Mouse (Mus musculus): Measurements from ENCODE around the gene Olfr1378.

Olfr1378 gene

DNA sequence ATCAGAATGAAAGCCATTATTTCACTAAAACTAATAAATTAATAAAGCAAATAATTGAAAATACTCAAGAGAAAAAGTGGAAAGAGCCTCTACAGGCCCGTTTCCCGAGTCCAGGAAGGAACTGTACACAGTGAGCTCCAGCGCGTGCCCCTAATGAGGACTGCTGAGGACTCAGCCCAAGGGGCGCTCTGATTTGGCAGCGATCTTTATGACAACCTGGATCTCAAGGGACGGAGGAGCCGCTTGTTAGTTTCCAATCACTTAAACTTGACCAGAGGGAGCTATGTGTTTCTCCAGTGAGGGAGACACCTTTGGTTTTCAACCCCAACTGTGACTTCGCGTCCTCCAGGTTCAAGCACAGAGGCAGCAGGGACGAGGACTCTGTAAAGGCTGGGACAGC, at the start of gene Olfr1378:
Gene Olfr1378, plus strand, starts transcription at position 301 of the 400 bp plus-strand sequence.
- Histone ChIP-seq H3K4me1 (replicated peaks; ENCODE audit: low read depth, low read length) (no peaks in the 10 kb centered on the region), H3K4me3 (replicated peaks; ENCODE audit: low read length) (no peak within 1 kb of the TSS), H3K9me3 (ENCODE audit: low read length) (no peaks in the 10 kb centered on the region), H3K36me3 (ENCODE audit: insufficient read depth, low read length) (no peaks in the 10 kb centered on the region), H3K27me3 (ENCODE audit: insufficient read depth, low read length) (no peaks in the 10 kb centered on the region)
- TF ChIP-seq POU5F1 (IDR thresholded peaks at IDR 0.05; ENCODE audit: borderline replicate concordance, low read length) (no peak), NANOG (IDR thresholded peaks at IDR 0.05; ENCODE audit: borderline replicate concordance, low read length) (no peak)

DNA sequence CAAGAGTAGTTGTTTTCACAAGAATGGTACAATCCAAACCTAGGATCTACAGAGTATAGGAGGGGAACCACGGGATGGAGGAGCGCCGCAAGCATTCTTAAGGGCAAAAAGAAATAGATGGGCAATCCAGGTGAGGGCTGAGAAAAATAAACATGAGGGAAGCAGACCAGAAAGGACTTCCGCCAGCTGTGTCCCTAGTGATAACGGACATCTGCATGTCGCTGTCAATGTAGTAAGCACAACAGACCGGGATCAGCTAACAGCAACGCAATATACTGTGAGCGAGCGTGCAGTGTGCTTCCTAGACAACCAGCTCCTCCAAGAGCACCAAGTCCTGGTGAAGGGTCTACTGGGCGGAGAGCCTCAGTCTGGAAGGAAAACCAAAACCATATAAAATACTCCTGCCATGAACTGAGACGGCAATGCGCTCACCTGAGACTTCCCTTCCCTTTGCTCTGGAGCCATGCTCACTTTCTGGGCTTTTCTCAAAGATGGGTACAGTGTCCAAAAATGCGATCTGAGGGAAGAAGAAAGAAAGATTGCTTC, 35.8 kb upstream of the Olfr1378 start:
- H3K4me1 ChIP-seq (replicated peaks; ENCODE audit: low read depth, low read length): peaks cover 32% of the 10 kb centered on the region
- H3K36me3 ChIP-seq (ENCODE audit: insufficient read depth, low read length): no peaks in the 10 kb centered on the region
- no peak for TF ChIP-seq POU5F1 (IDR thresholded peaks at IDR 0.05; ENCODE audit: borderline replicate concordance, low read length)
- no peak for TF ChIP-seq NANOG (IDR thresholded peaks at IDR 0.05; ENCODE audit: borderline replicate concordance, low read length)
- no peak for TF ChIP-seq CTCF (conservative IDR thresholded peaks at IDR 0.05; ENCODE audit: low read length)
- H3K9me3 ChIP-seq (ENCODE audit: low read length): no peaks in the 10 kb centered on the region
- peak overlapping the region; percentile 84 for H3K4me3 ChIP-seq (replicated peaks; ENCODE audit: low read length)
- peaks cover 43% of the 10 kb centered on the region for H3K27me3 ChIP-seq (ENCODE audit: insufficient read depth, low read length)

DNA sequence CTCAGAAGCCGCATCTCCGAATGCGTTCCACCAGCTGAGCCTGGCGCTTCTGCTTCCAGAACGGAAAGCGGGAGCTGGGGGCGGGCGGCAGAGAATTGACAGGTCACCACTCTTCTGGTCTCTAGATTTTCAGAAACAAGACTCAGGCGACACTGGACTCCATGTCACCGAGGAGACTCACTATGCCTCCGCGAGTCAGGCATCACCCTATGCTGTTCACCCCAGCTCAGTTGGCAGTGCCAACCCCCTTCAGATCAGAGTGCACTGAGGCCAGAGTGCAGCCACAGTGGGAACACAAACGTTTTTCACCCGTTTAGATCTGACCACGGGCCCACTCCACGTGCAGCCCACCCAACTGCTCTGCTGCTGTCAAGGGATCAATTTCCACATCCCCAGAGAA, 35.3 kb upstream of the Olfr1378 start:
- peaks cover 27% of the 10 kb centered on the region for H3K4me1 ChIP-seq (replicated peaks; ENCODE audit: low read depth, low read length)
- H3K36me3 ChIP-seq (ENCODE audit: insufficient read depth, low read length): no peaks in the 10 kb centered on the region
- TF ChIP-seq CTCF (conservative IDR thresholded peaks at IDR 0.05; ENCODE audit: low read length) (no peak), POU5F1 (IDR thresholded peaks at IDR 0.05; ENCODE audit: borderline replicate concordance, low read length) (no peak), NANOG (IDR thresholded peaks at IDR 0.05; ENCODE audit: borderline replicate concordance, low read length) (no peak)
- peak overlapping the region; percentile 84 for H3K4me3 ChIP-seq (replicated peaks; ENCODE audit: low read length)
- H3K27me3 ChIP-seq (ENCODE audit: insufficient read depth, low read length): peaks cover 44% of the 10 kb centered on the region
- H3K9me3 ChIP-seq (ENCODE audit: low read length): no peaks in the 10 kb centered on the region

DNA sequence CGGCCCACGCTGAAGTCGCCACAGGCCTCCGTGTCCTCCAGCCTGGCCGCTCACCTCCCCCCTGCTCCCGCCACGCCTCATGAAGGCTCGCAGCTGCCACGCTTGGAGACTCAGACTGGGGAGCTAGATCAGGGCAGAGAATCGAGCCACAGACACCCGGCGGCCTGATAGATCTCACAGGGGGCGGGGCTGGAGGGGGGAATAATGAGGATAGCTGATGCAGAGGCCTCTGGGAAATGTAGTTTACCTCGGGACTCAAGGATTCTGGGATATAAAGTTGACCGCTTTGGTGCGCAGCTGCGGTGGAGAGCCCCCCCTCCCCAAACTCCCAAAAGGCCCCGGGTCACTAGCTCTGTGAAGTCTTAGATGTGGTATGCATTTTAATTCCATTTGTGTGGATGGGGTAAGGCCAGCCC, 34.9 kb upstream of the Olfr1378 start, which contains the start of gene Zfp354b:
Gene Zfp354b, minus strand, starts transcription at position 183 of the 416 bp plus-strand sequence.
- TF ChIP-seq NANOG (IDR thresholded peaks at IDR 0.05; ENCODE audit: borderline replicate concordance, low read length): peak; percentile 17; the same call in 1 of the 2 replicates
- TF ChIP-seq POU5F1 (IDR thresholded peaks at IDR 0.05; ENCODE audit: borderline replicate concordance, low read length): no peak
- Histone ChIP-seq H3K27me3 (ENCODE audit: insufficient read depth, low read length) (peaks cover 44% of the 10 kb centered on the region), H3K4me3 (replicated peaks; ENCODE audit: low read length) (peak within 1 kb of the TSS; percentile 84), H3K9me3 (ENCODE audit: low read length) (no peaks in the 10 kb centered on the region), H3K36me3 (ENCODE audit: insufficient read depth, low read length) (no peaks in the 10 kb centered on the region), H3K4me1 (replicated peaks; ENCODE audit: low read depth, low read length) (peaks cover 24% of the 10 kb centered on the region)

DNA sequence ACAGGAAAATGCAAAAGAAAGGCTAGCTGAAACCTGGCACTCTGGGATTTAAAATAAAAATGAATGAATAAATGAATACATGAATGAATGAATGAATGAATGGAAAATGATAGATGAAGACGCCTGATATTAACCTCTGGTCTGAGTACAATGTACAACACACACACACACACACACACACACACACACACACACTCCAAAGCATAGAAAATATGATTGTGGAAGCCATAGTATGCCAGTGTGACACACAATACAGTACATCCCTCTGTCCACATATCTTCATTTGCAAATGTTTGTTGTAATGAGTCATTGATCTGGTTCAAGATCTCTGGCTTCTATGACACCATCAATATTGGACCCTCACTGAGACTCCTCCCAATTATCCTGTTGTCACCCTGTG, 34.3 kb upstream of the Olfr1378 start:
- no peak for TF ChIP-seq POU5F1 (IDR thresholded peaks at IDR 0.05; ENCODE audit: borderline replicate concordance, low read length)

DNA sequence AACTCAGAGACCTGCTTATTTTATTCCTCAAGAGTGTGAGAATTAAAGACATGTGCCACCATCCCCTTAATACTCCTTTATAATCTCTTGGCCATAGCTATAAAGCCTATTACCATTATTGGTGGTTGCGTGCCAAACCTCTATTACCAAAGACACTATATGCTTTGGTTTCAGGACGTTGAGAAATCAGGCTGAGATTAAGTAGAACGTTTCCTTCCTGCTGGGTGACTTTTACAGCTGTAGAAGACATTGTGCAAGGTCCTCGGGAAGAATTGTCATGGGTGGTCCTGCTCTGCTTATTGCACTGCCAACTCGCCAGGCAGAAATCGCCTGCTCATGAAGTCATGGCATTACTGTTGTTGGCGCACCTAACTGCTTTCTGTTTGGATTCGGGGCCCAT, 27.9 kb upstream of the Olfr1378 start:
- Histone ChIP-seq H3K4me3 (replicated peaks; ENCODE audit: low read length) (no peak overlapping the region), H3K27me3 (ENCODE audit: insufficient read depth, low read length) (peaks cover 26% of the 10 kb centered on the region), H3K9me3 (ENCODE audit: low read length) (no peaks in the 10 kb centered on the region), H3K4me1 (replicated peaks; ENCODE audit: low read depth, low read length) (peaks cover 4% of the 10 kb centered on the region; the same call in 1 of the 2 replicates), H3K36me3 (ENCODE audit: insufficient read depth, low read length) (no peaks in the 10 kb centered on the region)
- TF ChIP-seq CTCF (conservative IDR thresholded peaks at IDR 0.05; ENCODE audit: low read length): no peak
- TF ChIP-seq POU5F1 (IDR thresholded peaks at IDR 0.05; ENCODE audit: borderline replicate concordance, low read length): no peak
- no peak for TF ChIP-seq NANOG (IDR thresholded peaks at IDR 0.05; ENCODE audit: borderline replicate concordance, low read length)

More for the DNA sequence above, 34.3 kb upstream of the Olfr1378 start:
- Histone ChIP-seq H3K36me3 (ENCODE audit: insufficient read depth, low read length) (no peaks in the 10 kb centered on the region), H3K9me3 (ENCODE audit: low read length) (no peaks in the 10 kb centered on the region), H3K27me3 (ENCODE audit: insufficient read depth, low read length) (peaks cover 43% of the 10 kb centered on the region), H3K4me3 (replicated peaks; ENCODE audit: low read length) (no peak overlapping the region), H3K4me1 (replicated peaks; ENCODE audit: low read depth, low read length) (peaks cover 24% of the 10 kb centered on the region)

DNA sequence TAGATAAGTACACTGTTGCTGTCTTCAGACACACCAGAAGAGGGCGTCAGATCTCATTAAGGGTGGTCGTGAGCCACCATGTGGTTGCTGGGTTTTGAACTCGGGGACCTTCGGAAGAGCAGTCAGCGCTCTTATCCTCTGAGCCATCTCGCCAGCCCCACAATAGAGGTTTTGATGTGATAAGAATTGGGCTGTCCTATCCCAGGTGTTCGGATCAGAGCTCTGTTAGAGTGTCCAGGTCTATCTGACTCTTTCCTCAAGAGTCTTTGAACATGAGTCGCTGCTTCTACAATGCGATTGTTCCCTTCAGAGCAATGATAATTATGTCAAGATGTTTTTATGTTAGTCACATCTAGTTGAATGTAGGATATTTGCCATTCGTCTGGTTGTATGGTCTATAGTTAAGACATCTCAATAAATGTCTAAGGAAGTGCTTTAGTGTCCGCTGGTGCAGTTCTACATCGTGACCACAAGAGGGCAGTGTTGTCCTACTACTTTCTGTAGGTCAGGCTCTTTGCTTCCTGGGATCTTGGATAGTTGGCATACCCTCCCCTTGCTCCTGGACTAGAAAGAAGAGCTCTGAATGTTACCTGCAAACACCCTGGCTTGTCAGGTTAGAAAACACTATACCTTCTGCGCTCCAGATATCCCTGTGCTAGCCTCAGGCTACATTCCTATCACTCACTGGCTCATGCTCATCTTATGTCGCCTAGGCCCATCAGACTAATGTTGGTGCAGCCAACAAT, 26.5 kb upstream of the Olfr1378 start:
- no peak overlapping the region for H3K4me3 ChIP-seq (replicated peaks; ENCODE audit: low read length)
- H3K9me3 ChIP-seq (ENCODE audit: low read length): no peaks in the 10 kb centered on the region
- TF ChIP-seq CTCF (conservative IDR thresholded peaks at IDR 0.05; ENCODE audit: low read length) (peak; percentile 99), NANOG (IDR thresholded peaks at IDR 0.05; ENCODE audit: borderline replicate concordance, low read length) (no peak)

DNA sequence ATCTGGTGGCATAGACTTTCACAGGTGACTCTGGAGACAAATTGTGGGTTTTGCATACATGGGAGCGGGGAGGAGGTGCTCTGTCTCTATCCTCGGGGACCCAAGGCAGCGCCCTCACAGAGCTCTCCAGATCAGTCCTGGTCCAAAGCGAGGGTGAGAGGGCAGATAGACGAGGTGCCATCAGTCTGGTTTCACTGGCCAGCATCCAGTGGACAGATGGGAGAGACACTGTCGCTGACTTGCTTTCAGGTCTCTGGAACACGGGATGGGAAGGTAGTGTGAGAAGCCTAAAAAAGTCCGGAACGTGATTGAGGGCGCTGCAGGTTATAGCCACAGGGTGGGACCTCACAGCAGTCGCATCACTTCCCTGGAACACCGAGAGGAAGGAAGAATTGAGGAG, 23.9 kb upstream of the Olfr1378 start:
- no peaks in the 10 kb centered on the region for H3K36me3 ChIP-seq (ENCODE audit: insufficient read depth, low read length)
- TF ChIP-seq NANOG (IDR thresholded peaks at IDR 0.05; ENCODE audit: borderline replicate concordance, low read length) (no peak), CTCF (conservative IDR thresholded peaks at IDR 0.05; ENCODE audit: low read length) (no peak), POU5F1 (IDR thresholded peaks at IDR 0.05; ENCODE audit: borderline replicate concordance, low read length) (no peak)

More for the DNA sequence above, 26.5 kb upstream of the Olfr1378 start:
- H3K4me1 ChIP-seq (replicated peaks; ENCODE audit: low read depth, low read length): peaks cover 4% of the 10 kb centered on the region; the same call in 1 of the 2 replicates
- no peaks in the 10 kb centered on the region for H3K36me3 ChIP-seq (ENCODE audit: insufficient read depth, low read length)
- H3K27me3 ChIP-seq (ENCODE audit: insufficient read depth, low read length): peaks cover 34% of the 10 kb centered on the region

More for the DNA sequence above, 23.9 kb upstream of the Olfr1378 start:
- Histone ChIP-seq H3K27me3 (ENCODE audit: insufficient read depth, low read length) (peaks cover 35% of the 10 kb centered on the region), H3K4me3 (replicated peaks; ENCODE audit: low read length) (no peak overlapping the region), H3K4me1 (replicated peaks; ENCODE audit: low read depth, low read length) (peaks cover 4% of the 10 kb centered on the region; the same call in 1 of the 2 replicates), H3K9me3 (ENCODE audit: low read length) (no peaks in the 10 kb centered on the region)
